Mouse (Mus musculus): ENCODE results near the gene Zfp354b. TPM values are rescaled to one million over a fixed set of nuclear protein-coding genes. Genes with fewer than 3 reads are reported as not detected.

Gene Zfp354b
- polyA plus RNA-seq, 1 experiment from 2014 or later = 2.1 TPM

Other genes starting within 250 kb of the Zfp354b start
- gene Zfp354c, start 103.9 kb downstream of the Zfp354b start, polyA plus RNA-seq (2014; fragmentation: Nextera tagmentation; extraction: Ambion mirVana) = 51.4 and 56.1 TPM in 2 replicates
- 0.78 and 1.00 TPM in 2 replicates for gene Zfp879, start 90.1 kb downstream of the Zfp354b start, polyA plus RNA-seq (2014; fragmentation: Nextera tagmentation; extraction: Ambion mirVana)
- gene Grm6, start 80.9 kb downstream of the Zfp354b start, polyA plus RNA-seq (2014; fragmentation: Nextera tagmentation; extraction: Ambion mirVana) = not detected in 2 replicates
- 17.6 and 21.6 TPM in 2 replicates for gene Zfp454, start 44.0 kb downstream of the Zfp354b start, polyA plus RNA-seq (2014; fragmentation: Nextera tagmentation; extraction: Ambion mirVana)
- 24.5 and 27.1 TPM in 2 replicates for gene Zfp2, start 15.5 kb downstream of the Zfp354b start, polyA plus RNA-seq (2014; fragmentation: Nextera tagmentation; extraction: Ambion mirVana)
- not detected in 2 replicates for gene 4933414I15Rik, start 12.1 kb upstream of the Zfp354b start, polyA plus RNA-seq (2014; fragmentation: Nextera tagmentation; extraction: Ambion mirVana)
- gene Prop1, start 22.1 kb upstream of the Zfp354b start, polyA plus RNA-seq (2014; fragmentation: Nextera tagmentation; extraction: Ambion mirVana) = 0.25 and 0.79 TPM in 2 replicates
- not detected in 2 replicates for gene Olfr1378, start 34.9 kb upstream of the Zfp354b start, polyA plus RNA-seq (2014; fragmentation: Nextera tagmentation; extraction: Ambion mirVana)
- gene Olfr1377, start 50.3 kb upstream of the Zfp354b start, polyA plus RNA-seq (2014; fragmentation: Nextera tagmentation; extraction: Ambion mirVana) = not detected in 2 replicates
- gene Olfr51, start 72.0 kb upstream of the Zfp354b start, polyA plus RNA-seq (2014; fragmentation: Nextera tagmentation; extraction: Ambion mirVana) = not detected in 2 replicates
- gene Olfr54, start 82.6 kb upstream of the Zfp354b start, polyA plus RNA-seq (2014; fragmentation: Nextera tagmentation; extraction: Ambion mirVana) = 0.15 TPM in 1 of 2 replicates, not detected in the other
- not detected in 2 replicates for gene Olfr1375, start 116.5 kb upstream of the Zfp354b start, polyA plus RNA-seq (2014; fragmentation: Nextera tagmentation; extraction: Ambion mirVana)
- 8.6 and 11.4 TPM in 2 replicates for gene Zfp354a, start 127.6 kb upstream of the Zfp354b start, polyA plus RNA-seq (2014; fragmentation: Nextera tagmentation; extraction: Ambion mirVana)